Mouse (Mus musculus) hindbrain, embryonic 13.5 days (tissue): ENCODE data around the gene Bach2. TPM values are rescaled to one million over a fixed set of nuclear protein-coding genes. Genes with fewer than 3 reads are reported as not detected.

Experiments
- ATAC-seq: fragments of 200-750 bp; cut with Nextera tagmentation; 2 replicates; pipeline ENCODE4 v1.8.0; 2017; ENCODE audit warnings: moderate TSS enrichment; ENCODE audit not compliant: low FRiP score
- H3K27ac ChIP-seq: fragments of 300-500 bp; sonication (generic); 2 replicates; pipeline ENCODE4 v1.5.1; 2015; ENCODE audit warnings: inconsistent platforms, mild to moderate bottlenecking, moderate library complexity
- H3K27me3 ChIP-seq: fragments of 300-500 bp; sonication (generic); 2 replicates; pipeline ENCODE4 v1.6.1; 2015; ENCODE audit warnings: mild to moderate bottlenecking, inconsistent platforms
- H3K36me3 ChIP-seq: fragments of 300-500 bp; sonication (generic); 2 replicates; pipeline ENCODE4 v1.6.1; 2015; ENCODE audit warnings: mild to moderate bottlenecking, inconsistent platforms
- H3K4me1 ChIP-seq: fragments of 300-500 bp; sonication (generic); replicated peaks from 2 replicates; pipeline ENCODE4 v1.6.1; 2015; ENCODE audit warnings: inconsistent platforms
- H3K4me2 ChIP-seq: fragments of 300-500 bp; sonication (generic); 2 replicates; pipeline ENCODE4 v1.6.1; 2015; ENCODE audit warnings: inconsistent platforms, mild to moderate bottlenecking, moderate library complexity
- H3K4me3 ChIP-seq: fragments of 300-500 bp; sonication (generic); 2 replicates; pipeline ENCODE4 v1.5.1; 2015; ENCODE audit warnings: mild to moderate bottlenecking, inconsistent platforms
- H3K9ac ChIP-seq: fragments of 300-500 bp; sonication (generic); 2 replicates; pipeline ENCODE4 v1.6.1; 2015; ENCODE audit warnings: mild to moderate bottlenecking, inconsistent platforms
- H3K9me3 ChIP-seq: fragments of 300-500 bp; sonication (generic); 2 replicates; pipeline ENCODE4 v1.6.1; 2016; ENCODE audit warnings: inconsistent platforms
- WGBS: fragments of 180-500 bp; shearing (Covaris S2); methylation state at CpG from one replicate; pipeline ENCODE4 v1.1.7; 2015; 5-methylcytosine and 5-hydroxymethylcytosine counted together
- polyA plus RNA-seq: library from polyadenylated mRNA; unstranded; fragments of >200 nt; fragmentation: Nextera tagmentation; extraction: Ambion mirVana; gene quantifications from 2 replicates; pipeline ENCODE4 v1.2.1, GENCODE M21; 2015

The Bach2 gene
- polyA plus RNA-seq, 1 experiment from 2014 or later: 28.5 TPM

- no peak overlapping the region for H3K27ac ChIP-seq
Observed at GRCm38 (mm10) chr4:32260909-32261308, 22.3 kb downstream of the Bach2 start.

DNA sequence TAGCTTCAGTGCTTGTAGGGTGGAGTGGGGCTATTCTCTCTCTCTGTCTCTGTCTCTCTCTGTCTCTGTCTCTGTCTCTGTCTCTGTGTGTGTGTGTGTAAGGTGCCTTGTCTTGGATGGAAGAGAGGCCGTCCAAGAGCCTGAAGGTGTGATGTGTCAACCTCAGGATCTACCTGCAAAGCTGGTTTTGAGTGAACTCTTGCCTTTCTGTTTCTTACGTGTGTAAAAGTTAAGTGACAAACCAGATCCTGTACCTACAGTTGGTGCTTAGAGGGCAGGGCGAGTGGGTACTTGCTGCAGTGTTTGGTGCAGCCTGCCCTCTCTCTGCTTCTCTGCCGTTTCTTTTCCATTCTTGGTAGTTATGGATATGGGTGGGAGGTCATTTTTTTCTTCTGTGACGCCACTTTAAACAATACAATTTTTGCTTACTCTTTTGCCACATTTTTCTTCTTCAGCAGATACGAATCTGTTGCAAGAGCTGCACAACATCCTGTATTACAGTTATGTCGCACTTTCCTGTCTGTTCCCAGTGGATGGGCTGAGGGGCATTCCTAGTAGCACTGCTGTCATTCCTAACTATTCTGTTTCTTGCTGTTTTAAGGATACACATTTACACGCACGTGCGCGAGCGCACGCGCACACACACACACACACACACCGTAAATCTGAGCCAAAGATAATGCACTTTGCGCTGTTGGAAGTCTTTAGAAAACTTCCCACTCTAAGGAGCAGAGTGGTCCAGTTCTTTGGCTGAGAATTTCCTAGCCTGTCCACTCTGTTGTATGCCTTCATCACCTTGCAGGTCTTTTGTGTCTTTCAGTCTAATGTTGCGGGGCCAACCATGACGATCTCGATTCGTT, 24.5 kb downstream of the Bach2 start:
- 91% methylated on average over 20 of the region's 20 CpGs for WGBS
- H3K36me3 ChIP-seq: peaks cover 3% of the 10 kb centered on the region
- no peak overlapping the region for H3K4me2 ChIP-seq
- no peak for ATAC-seq
- no peak overlapping the region for H3K4me3 ChIP-seq
- no peak overlapping the region for H3K9ac ChIP-seq
- H3K9me3 ChIP-seq: no peaks in the 10 kb centered on the region
- H3K4me1 ChIP-seq: peaks cover 33% of the 10 kb centered on the region
- no peaks in the 10 kb centered on the region for H3K27me3 ChIP-seq
- H3K27ac ChIP-seq: no peak overlapping the region

More at GRCm38 (mm10) chr4:32260909-32261308, 22.3 kb downstream of the Bach2 start:
- Histone ChIP-seq H3K4me3 (no peak overlapping the region), H3K9me3 (no peaks in the 10 kb centered on the region), H3K27me3 (no peaks in the 10 kb centered on the region), H3K4me2 (no peak overlapping the region), H3K9ac (no peak overlapping the region), H3K36me3 (no peaks in the 10 kb centered on the region), H3K4me1 (peaks cover 33% of the 10 kb centered on the region)
- no peak for ATAC-seq
- 74% methylated on average over 4 of the region's 4 CpGs for WGBS

GRCm38 (mm10) chr4:32263685-32264038, 25.1 kb downstream of the Bach2 start:
- H3K4me1 ChIP-seq: peaks cover 33% of the 10 kb centered on the region
- H3K36me3 ChIP-seq: peaks cover 5% of the 10 kb centered on the region
- H3K27me3 ChIP-seq: no peaks in the 10 kb centered on the region
- H3K4me2 ChIP-seq: no peak overlapping the region
- ATAC-seq: no peak
- no peak overlapping the region for H3K9ac ChIP-seq
- H3K4me3 ChIP-seq: no peak overlapping the region
- H3K27ac ChIP-seq: no peak overlapping the region
- no peaks in the 10 kb centered on the region for H3K9me3 ChIP-seq
- WGBS: 75% methylated on average over 10 of the region's 10 CpGs

GRCm38 (mm10) chr4:32264892-32265291, 26.3 kb downstream of the Bach2 start:
- Histone ChIP-seq H3K27ac (no peak overlapping the region), H3K27me3 (no peaks in the 10 kb centered on the region), H3K36me3 (peaks cover 5% of the 10 kb centered on the region), H3K9ac (no peak overlapping the region), H3K4me3 (no peak overlapping the region), H3K4me2 (no peak overlapping the region), H3K4me1 (peaks cover 33% of the 10 kb centered on the region), H3K9me3 (no peaks in the 10 kb centered on the region)
- WGBS: 75% methylated on average over 8 of the region's 8 CpGs
- no peak for ATAC-seq

DNA sequence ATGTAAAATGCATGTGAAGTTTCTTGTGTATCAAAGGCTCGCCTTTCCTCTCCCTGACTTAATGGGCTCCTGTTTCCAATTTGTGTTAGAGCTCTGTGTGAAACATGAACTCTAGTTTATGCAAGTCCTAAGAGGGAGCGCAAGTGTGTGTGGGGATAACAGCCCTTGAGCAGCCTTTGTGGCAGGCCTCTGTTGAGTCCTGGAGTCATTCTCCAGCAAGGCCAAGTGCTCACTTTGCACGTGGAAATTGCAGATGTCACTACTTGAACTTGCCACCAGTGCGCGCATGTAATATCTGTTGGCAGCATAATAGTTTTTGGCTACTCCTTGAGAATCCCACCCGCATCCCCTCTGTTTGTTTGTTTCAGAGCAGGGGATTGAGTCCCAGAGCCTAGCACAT, 28.1 kb downstream of the Bach2 start:
- peaks cover 10% of the 10 kb centered on the region for H3K36me3 ChIP-seq
- H3K27ac ChIP-seq: 0 out of 2 replicates have a peak overlapping the region, but pooled peaks have one; percentile 23
- H3K4me2 ChIP-seq: no peak overlapping the region
- peaks cover 24% of the 10 kb centered on the region for H3K4me1 ChIP-seq
- H3K4me3 ChIP-seq: no peak overlapping the region
- no peaks in the 10 kb centered on the region for H3K27me3 ChIP-seq
- no peaks in the 10 kb centered on the region for H3K9me3 ChIP-seq
- no peak overlapping the region for H3K9ac ChIP-seq
- 79% methylated on average over 6 of the region's 6 CpGs for WGBS
- ATAC-seq: no peak

GRCm38 (mm10) chr4:32268042-32268441, 29.4 kb downstream of the Bach2 start:
- no peak overlapping the region for H3K27ac ChIP-seq
- H3K4me3 ChIP-seq: no peak overlapping the region
- H3K27me3 ChIP-seq: no peaks in the 10 kb centered on the region
- no peak overlapping the region for H3K9ac ChIP-seq
- peaks cover 10% of the 10 kb centered on the region for H3K36me3 ChIP-seq
- 95% methylated on average over 1 of the region's 1 CpGs for WGBS
- H3K4me1 ChIP-seq: peaks cover 23% of the 10 kb centered on the region
- ATAC-seq: no peak
- no peaks in the 10 kb centered on the region for H3K9me3 ChIP-seq
- no peak overlapping the region for H3K4me2 ChIP-seq

DNA sequence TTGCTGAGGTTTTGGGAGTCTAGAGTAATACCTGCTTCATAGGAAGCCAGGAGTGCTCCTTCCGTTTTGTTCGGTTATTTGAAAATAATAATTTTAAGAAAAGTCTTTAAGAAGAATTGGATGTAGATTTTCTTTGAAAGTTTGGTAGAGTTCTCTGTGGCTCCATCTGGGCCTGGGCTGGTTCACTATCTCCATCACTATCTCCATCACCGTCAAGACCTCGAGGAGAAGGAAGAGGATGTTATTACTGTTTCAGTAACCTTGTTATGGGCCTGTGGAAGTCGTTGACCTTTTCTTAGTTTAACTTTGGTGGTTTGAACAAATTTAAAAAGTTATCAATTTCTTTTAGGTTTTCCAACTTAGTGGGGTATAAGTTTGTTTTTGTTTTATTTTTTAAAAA, 33.8 kb downstream of the Bach2 start:
- Histone ChIP-seq H3K9ac (no peak overlapping the region), H3K27me3 (no peaks in the 10 kb centered on the region), H3K4me3 (no peak overlapping the region), H3K4me2 (no peak overlapping the region), H3K36me3 (peaks cover 10% of the 10 kb centered on the region), H3K9me3 (no peaks in the 10 kb centered on the region), H3K27ac (no peak overlapping the region), H3K4me1 (peaks cover 4% of the 10 kb centered on the region; the same call in 1 of the 2 replicates)
- WGBS: 87% methylated on average over 5 of the region's 5 CpGs
- ATAC-seq: no peak

DNA sequence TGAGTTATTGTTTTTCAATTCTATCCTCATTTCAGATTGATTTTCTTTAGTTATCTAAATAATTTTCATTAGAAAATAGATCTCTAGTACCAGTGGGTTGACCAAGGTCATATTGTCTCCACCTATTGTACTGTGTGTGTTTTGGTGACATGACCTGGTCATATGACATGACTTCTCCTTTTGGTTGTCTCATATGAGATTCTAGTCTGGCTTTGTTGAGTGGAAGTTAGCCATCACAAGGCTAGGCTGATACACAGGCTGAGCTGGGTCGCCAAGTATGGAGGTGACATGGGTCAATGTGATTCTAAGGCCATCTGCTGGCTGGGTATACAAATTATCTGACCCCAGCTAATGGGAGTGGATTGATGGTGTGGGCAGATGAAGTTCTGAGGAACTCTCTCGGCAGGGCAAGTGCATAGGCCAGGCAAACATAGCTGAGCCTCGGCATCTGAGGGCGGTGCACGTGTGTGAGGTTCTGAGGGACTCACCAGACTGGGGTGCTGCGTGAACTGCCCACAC, 36.2 kb downstream of the Bach2 start:
- ATAC-seq: no peak
- no peak overlapping the region for H3K9ac ChIP-seq
- no peaks in the 10 kb centered on the region for H3K27me3 ChIP-seq
- no peak overlapping the region for H3K4me2 ChIP-seq
- H3K4me3 ChIP-seq: no peak overlapping the region
- no peaks in the 10 kb centered on the region for H3K9me3 ChIP-seq
- H3K36me3 ChIP-seq: peaks cover 5% of the 10 kb centered on the region
- 84% methylated on average over 6 of the region's 6 CpGs for WGBS
- no peak overlapping the region for H3K27ac ChIP-seq
- H3K4me1 ChIP-seq: peaks cover 4% of the 10 kb centered on the region; the same call in 1 of the 2 replicates

DNA sequence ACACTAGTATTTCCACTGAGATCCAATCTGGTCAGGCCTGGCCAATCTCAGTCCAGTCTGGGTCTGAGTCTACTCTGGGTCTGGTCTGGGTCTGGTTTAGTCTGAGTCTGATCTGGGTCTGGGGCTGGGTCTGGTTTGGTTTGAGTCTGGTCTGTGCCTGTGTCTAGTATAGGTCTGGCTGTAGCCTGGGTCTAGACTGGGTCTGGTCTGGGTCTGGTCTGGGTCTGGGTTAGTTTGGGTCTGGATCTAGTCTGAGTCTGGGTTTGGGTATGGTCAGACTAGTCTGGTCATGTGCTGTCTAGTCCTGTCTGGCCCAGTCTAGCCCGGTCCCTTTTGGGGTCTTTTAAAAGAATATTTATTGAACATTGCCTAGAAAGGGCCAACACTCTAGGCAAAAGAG, 41.2 kb downstream of the Bach2 start:
- Histone ChIP-seq H3K9me3 (no peaks in the 10 kb centered on the region), H3K27me3 (no peaks in the 10 kb centered on the region), H3K4me2 (no peak overlapping the region), H3K27ac (no peak overlapping the region), H3K4me3 (no peak overlapping the region), H3K9ac (no peak overlapping the region), H3K4me1 (peaks cover 13% of the 10 kb centered on the region; the same call in 1 of the 2 replicates), H3K36me3 (no peaks in the 10 kb centered on the region)
- WGBS: 91% methylated on average over 1 of the region's 1 CpGs
- no peak for ATAC-seq

GRCm38 (mm10) chr4:32280401-32280800, 41.8 kb downstream of the Bach2 start:
- no peak overlapping the region for H3K4me2 ChIP-seq
- no peaks in the 10 kb centered on the region for H3K27me3 ChIP-seq
- peak overlapping the region; percentile 48; the same call in 1 of the 2 replicates for H3K27ac ChIP-seq
- H3K9ac ChIP-seq: no peak overlapping the region
- H3K36me3 ChIP-seq: no peaks in the 10 kb centered on the region
- H3K4me1 ChIP-seq: peaks cover 12% of the 10 kb centered on the region; the same call in 1 of the 2 replicates
- ATAC-seq: no peak
- H3K4me3 ChIP-seq: no peak overlapping the region
- no peaks in the 10 kb centered on the region for H3K9me3 ChIP-seq
- WGBS: 70% methylated on average over 6 of the region's 6 CpGs

GRCm38 (mm10) chr4:32281306-32281705, 42.7 kb downstream of the Bach2 start:
- Histone ChIP-seq H3K27me3 (no peaks in the 10 kb centered on the region), H3K9ac (no peak overlapping the region), H3K36me3 (no peaks in the 10 kb centered on the region), H3K9me3 (no peaks in the 10 kb centered on the region), H3K27ac (no peak overlapping the region), H3K4me1 (peaks cover 12% of the 10 kb centered on the region; the same call in 1 of the 2 replicates), H3K4me3 (no peak overlapping the region), H3K4me2 (no peak overlapping the region)
- ATAC-seq: no peak
- 85% methylated on average over 6 of the region's 6 CpGs for WGBS

GRCm38 (mm10) chr4:32286405-32286804, 47.8 kb downstream of the Bach2 start:
- WGBS: 85% methylated on average over 8 of the region's 8 CpGs
- peaks cover 40% of the 10 kb centered on the region for H3K4me1 ChIP-seq
- H3K9ac ChIP-seq: no peak overlapping the region
- ATAC-seq: no peak
- H3K27ac ChIP-seq: no peak overlapping the region
- H3K4me2 ChIP-seq: no peak overlapping the region
- no peaks in the 10 kb centered on the region for H3K36me3 ChIP-seq
- H3K4me3 ChIP-seq: no peak overlapping the region
- H3K27me3 ChIP-seq: no peaks in the 10 kb centered on the region
- no peaks in the 10 kb centered on the region for H3K9me3 ChIP-seq
